Mouse (Mus musculus) bone marrow macrophage, adult 2 months (primary cell): ENCODE measurements around the gene C2cd2. TPM values are rescaled to one million over a fixed set of nuclear protein-coding genes. Genes with fewer than 3 reads are reported as not detected.

Experiments used
- H3K27ac ChIP-seq: 2 replicates; pipeline ENCODE4 v1.5.1; 2012; ENCODE audit warnings: low read depth, low read length; ENCODE audit not compliant: insufficient read depth
- H3K4me1 ChIP-seq: 2 replicates; pipeline ENCODE4 v1.6.1; 2012; ENCODE audit warnings: low read length; ENCODE audit not compliant: control insufficient read depth, insufficient read depth
- H3K4me3 ChIP-seq: 2 replicates; pipeline ENCODE4 v1.5.1; 2012; ENCODE audit warnings: mild to moderate bottlenecking, low read length, moderate library complexity; ENCODE audit not compliant: insufficient read depth
- CTCF ChIP-seq: IDR thresholded peaks from 2 replicates; pipeline ENCODE4 v1.5.1; 2012; ENCODE audit warnings: low read depth, mild to moderate bottlenecking, low read length, moderate library complexity
- POLR2A ChIP-seq: IDR thresholded peaks from 2 replicates; pipeline ENCODE4 v1.6.1; 2012; ENCODE audit warnings: mild to moderate bottlenecking, low read depth, low read length, borderline replicate concordance
- polyA plus RNA-seq: library from polyadenylated mRNA; stranded (reverse); fragments of >200 nt; gene quantifications from 2 replicates; pipeline ENCODE4 v1.2.4, GENCODE M21; 2012; ENCODE audit not compliant: missing spikeins, insufficient read depth, insufficient read length

The C2cd2 gene
- polyA plus RNA-seq, 1 experiment: 13.4 TPM

DNA sequence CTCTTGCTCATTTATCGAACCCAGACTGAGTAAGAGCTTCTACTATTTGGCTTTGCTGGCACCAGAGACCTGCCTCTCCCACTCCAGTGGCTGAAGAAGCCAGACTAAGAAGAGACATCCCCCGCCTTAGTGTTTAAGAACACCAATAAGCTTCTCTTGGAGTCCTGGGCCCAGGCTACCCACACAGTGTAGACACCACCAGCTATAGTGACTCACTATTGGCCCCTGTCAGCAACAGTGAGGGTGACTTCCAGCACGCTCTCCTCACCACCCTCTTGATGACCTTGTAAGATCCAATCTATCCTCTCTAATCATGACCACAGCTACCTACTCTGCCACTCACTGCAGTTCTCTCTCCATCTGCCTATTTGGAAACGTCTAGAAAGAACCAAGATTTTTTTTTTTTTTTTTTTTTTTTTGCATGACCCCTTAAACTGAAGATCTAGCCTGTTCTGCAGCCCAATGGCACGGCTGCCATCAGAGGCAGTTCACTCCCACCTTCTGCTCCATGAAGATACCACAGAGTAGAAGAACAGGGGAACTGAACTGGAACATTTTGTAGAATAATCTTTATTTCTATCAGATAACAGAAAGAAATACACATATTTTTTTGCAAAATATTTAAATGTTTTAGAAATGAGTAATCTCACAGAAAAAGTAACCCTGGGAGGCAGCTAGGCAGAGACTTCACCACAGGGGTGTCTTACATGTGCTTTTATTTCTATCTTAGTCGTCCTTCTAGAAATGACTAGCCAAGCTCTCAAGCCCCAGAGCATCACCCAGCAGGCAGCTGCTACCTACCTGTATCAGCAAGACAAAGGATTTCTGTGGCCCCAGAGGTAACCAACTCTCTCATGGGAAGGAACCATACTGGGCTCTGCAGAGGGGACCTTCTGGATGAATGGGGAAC, 93.0 kb downstream of the C2cd2 start:
- H3K4me1 ChIP-seq: peaks cover under 1% of the 10 kb centered on the region; the same call in 1 of the 2 replicates
- H3K4me3 ChIP-seq: no peak overlapping the region
- TF ChIP-seq CTCF: no peak
- no peak overlapping the region for H3K27ac ChIP-seq

- H3K4me3 ChIP-seq: no peak overlapping the region
- TF ChIP-seq POLR2A (no peak), CTCF (no peak)
- no peak overlapping the region for H3K27ac ChIP-seq
- peaks cover 6% of the 10 kb centered on the region; the same call in 1 of the 2 replicates for H3K4me1 ChIP-seq
Observed at GRCm38 (mm10) chr16:97863932-97864467, 98.4 kb downstream of the C2cd2 start.

GRCm38 (mm10) chr16:97856050-97856449, 106.3 kb downstream of the C2cd2 start:
- H3K4me1 ChIP-seq: peaks cover 5% of the 10 kb centered on the region; the same call in 1 of the 2 replicates
- no peak overlapping the region for H3K27ac ChIP-seq
- no peak for TF ChIP-seq POLR2A
- TF ChIP-seq CTCF: no peak
- no peak overlapping the region for H3K4me3 ChIP-seq

GRCm38 (mm10) chr16:97851741-97852319, 110.6 kb downstream of the C2cd2 start, which contains the start of gene Prdm15:
Prdm15 (minus strand) TSS chr16:97851850.
- peak within 1 kb of the TSS; percentile 98 for H3K4me3 ChIP-seq
- H3K27ac ChIP-seq: peak within 1 kb of the TSS; percentile 81
- H3K4me1 ChIP-seq: peaks cover 23% of the 10 kb centered on the region
- TF ChIP-seq POLR2A (no peak), CTCF (no peak)

GRCm38 (mm10) chr16:97851061-97851740, 111.2 kb downstream of the C2cd2 start:
- peaks cover 27% of the 10 kb centered on the region for H3K4me1 ChIP-seq
- no peak for TF ChIP-seq CTCF
- no peak for TF ChIP-seq POLR2A
- peak overlapping the region; percentile 81 for H3K27ac ChIP-seq
- peak overlapping the region; percentile 98 for H3K4me3 ChIP-seq

- peak overlapping the region; percentile 98 for H3K4me3 ChIP-seq
- peak overlapping the region; percentile 81 for H3K27ac ChIP-seq
- H3K4me1 ChIP-seq: peaks cover 28% of the 10 kb centered on the region
- TF ChIP-seq CTCF (no peak), POLR2A (no peak)
Observed at GRCm38 (mm10) chr16:97850667-97851060, 111.7 kb downstream of the C2cd2 start.

DNA sequence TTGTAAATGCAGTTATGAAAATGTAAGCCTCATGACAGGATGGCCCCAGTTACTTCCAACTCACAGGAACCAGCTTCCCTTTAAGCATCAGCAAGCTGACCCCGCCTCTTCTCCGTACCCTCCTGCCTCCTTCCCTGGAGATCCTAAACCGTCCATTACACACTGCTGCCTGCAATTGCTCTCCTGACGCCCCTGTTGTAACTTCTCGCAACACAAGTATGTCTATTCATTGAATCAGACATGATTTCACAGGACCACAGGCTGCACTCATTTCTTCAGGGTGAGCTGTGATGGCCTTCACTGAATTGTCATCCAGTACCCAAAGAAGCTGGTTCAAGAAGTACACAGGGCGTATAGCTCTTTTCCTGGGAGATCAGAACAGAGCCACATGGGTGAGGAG, 113.6 kb downstream of the C2cd2 start:
- Histone ChIP-seq H3K27ac (no peak overlapping the region), H3K4me1 (peaks cover 32% of the 10 kb centered on the region), H3K4me3 (no peak overlapping the region)
- no peak for TF ChIP-seq POLR2A
- no peak for TF ChIP-seq CTCF

GRCm38 (mm10) chr16:97844967-97845937, 117.1 kb downstream of the C2cd2 start:
- H3K4me3 ChIP-seq: no peak overlapping the region
- H3K27ac ChIP-seq: no peak overlapping the region
- no peak for TF ChIP-seq POLR2A
- TF ChIP-seq CTCF: no peak
- H3K4me1 ChIP-seq: peaks cover 30% of the 10 kb centered on the region

DNA sequence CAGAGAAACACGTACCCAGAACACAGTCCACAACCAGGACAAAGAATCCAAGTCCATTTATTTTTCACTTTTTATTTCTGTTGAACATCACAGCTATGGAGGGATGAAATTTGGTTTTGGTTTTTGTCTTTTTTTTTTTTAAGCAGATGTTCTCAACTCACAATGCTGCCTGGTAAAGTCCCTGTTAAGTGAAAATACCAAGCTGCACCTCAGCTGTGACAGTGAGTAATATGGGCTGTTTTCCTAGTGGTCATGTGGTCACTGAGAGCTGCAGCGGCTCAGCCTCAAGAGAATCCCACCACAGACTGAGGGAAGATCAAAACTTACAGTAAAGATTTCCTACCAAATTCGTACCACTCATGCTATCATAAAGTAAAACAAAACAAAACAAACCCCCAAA, 130.2 kb downstream of the C2cd2 start:
- H3K27ac ChIP-seq: no peak overlapping the region
- no peaks in the 10 kb centered on the region for H3K4me1 ChIP-seq
- no peak for TF ChIP-seq CTCF
- TF ChIP-seq POLR2A: no peak
- no peak overlapping the region for H3K4me3 ChIP-seq
